Mouse (Mus musculus): ENCODE results near the gene Tmpo. TPM values are rescaled to one million over a fixed set of nuclear protein-coding genes. Genes with fewer than 3 reads are reported as not detected.

Tmpo gene
- polyA plus RNA-seq, 1 experiment from 2014 or later, result 261 TPM

DNA sequence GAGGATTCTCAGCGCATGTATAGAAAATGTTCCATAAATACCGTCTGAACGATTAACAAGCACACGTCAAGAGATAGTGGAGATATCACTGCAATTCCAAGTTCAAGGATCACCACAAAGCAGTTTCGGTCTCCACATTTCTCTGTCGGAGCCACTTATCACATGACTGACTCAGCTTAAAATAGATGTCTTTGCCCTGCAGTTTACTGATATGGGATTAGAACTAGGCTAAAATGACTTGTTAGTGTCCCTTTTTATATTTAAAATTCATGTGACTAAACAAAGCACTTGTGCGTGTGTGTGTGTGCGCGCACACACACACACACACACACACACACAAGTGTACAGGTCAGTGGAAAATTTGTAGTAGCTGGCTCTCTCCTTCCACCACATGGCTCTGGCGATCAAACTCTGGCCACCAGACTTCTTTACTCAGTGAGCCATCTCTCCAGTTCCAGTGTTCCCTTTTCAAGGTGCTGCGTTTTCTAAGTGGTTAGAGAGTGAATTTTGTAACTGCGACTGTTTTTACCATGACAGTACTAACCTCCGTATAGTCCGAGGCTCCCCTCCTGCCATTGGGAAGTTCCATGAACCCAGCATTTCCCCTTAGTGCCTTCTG is 41.9 kb downstream of the Tmpo start:
- H3K9me3 ChIP-seq, result no peaks in the 10 kb centered on the region
- no peak for DNase-seq (ENCODE audit: extremely low spot score, low spot score)
- H3K4me3 ChIP-seq, result no peak overlapping the region
- H3K4me1 ChIP-seq, result peaks cover 12% of the 10 kb centered on the region
- H3K27me3 ChIP-seq (ENCODE audit: poor library complexity, severe bottlenecking), result no peaks in the 10 kb centered on the region
- peaks cover 2% of the 10 kb centered on the region for H3K36me3 ChIP-seq (replicated peaks)
- no peak overlapping the region for H3K27ac ChIP-seq
- WGBS, result 93% methylated on average over 14 of the region's 14 CpGs

DNA sequence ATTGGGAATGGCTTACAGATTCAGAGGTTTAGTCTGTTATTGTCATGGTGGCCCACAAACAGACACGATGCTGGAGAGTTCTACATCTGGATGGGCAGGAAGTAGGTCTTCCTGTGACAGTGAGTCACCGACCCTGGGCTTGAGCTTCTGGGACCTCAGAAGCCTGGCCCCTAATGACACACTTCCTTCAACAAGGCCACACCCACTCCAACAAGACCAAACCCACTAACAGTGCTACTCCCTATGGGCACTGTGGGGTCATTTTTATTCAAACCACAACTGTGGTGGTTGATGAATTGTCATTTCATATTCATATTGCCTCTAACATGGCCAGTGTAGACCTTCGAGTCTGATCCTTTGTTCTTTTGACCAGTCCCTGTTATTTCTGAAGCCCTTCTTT is 42.8 kb downstream of the Tmpo start:
- Histone ChIP-seq H3K27ac (no peak overlapping the region), H3K4me3 (no peak overlapping the region), H3K36me3 (replicated peaks) (no peaks in the 10 kb centered on the region), H3K27me3 (ENCODE audit: poor library complexity, severe bottlenecking) (no peaks in the 10 kb centered on the region), H3K9me3 (no peaks in the 10 kb centered on the region), H3K4me1 (peaks cover 12% of the 10 kb centered on the region)
- no peak for DNase-seq (ENCODE audit: extremely low spot score, low spot score)
- 79% methylated on average over 3 of the region's 3 CpGs for WGBS

DNA sequence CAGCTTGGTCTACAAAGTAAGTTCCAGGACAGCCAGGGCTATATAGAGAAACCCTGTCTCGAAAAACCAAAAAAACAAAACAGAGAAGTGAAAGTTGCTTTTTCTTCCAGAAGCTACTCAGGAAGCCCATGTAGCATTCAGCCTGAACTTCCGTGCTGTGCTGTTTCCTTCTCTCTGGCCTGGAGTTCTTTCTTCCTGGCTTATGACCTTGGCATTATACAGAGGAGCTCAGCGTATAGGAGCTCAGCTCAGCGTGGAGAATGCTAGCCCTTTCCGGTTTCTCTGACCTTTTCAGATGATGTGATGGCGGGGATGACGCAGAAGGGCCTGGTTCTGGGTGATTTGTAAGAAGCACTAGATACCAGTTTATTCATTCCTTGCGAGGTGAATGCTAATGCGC is 43.7 kb downstream of the Tmpo start:
- H3K27me3 ChIP-seq (ENCODE audit: poor library complexity, severe bottlenecking), result no peaks in the 10 kb centered on the region
- no peaks in the 10 kb centered on the region for H3K9me3 ChIP-seq
- DNase-seq (ENCODE audit: extremely low spot score, low spot score), result no peak
- peaks cover 12% of the 10 kb centered on the region for H3K4me1 ChIP-seq
- H3K27ac ChIP-seq, result no peak overlapping the region
- WGBS, result 86% methylated on average over 9 of the region's 9 CpGs
- no peaks in the 10 kb centered on the region for H3K36me3 ChIP-seq (replicated peaks)
- H3K4me3 ChIP-seq, result no peak overlapping the region

DNA sequence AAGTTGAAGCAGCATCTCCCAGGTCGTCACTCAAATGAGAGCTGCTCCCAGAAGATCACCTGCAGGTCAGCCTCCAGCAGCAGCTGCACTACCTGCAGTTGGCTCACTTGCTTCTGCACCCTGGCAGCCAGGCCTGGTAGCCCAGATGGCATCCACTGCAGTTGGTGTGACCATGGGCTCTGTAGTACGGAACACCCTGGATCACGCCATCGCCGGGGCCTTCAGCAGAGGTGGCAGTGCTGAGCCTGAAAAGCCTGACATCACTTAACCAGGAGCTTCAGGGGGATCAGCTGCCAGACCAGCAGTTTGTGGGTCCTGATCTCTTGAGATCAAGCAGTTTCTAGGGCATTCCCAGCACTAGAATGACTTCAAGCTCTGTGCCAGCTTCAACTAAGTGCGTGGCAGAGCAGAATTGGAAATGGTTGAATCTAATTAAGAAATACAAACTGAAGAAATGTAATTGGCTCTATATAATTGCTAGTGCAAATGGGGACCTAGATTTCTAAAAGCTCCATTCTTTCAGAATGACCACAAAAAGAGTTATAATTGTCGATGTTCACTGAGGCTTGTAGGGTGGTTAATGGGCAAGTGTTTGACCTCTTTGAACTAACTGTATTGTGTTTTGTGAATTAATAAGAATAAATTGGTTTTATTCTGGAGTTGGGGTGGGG is 45.7 kb downstream of the Tmpo start:
- H3K4me1 ChIP-seq, result peaks cover 12% of the 10 kb centered on the region
- H3K9me3 ChIP-seq, result no peaks in the 10 kb centered on the region
- H3K36me3 ChIP-seq (replicated peaks), result no peaks in the 10 kb centered on the region
- no peak overlapping the region for H3K27ac ChIP-seq
- DNase-seq (ENCODE audit: extremely low spot score, low spot score), result no peak
- no peak overlapping the region for H3K4me3 ChIP-seq
- no peaks in the 10 kb centered on the region for H3K27me3 ChIP-seq (ENCODE audit: poor library complexity, severe bottlenecking)
- WGBS, result 84% methylated on average over 7 of the region's 7 CpGs

DNA sequence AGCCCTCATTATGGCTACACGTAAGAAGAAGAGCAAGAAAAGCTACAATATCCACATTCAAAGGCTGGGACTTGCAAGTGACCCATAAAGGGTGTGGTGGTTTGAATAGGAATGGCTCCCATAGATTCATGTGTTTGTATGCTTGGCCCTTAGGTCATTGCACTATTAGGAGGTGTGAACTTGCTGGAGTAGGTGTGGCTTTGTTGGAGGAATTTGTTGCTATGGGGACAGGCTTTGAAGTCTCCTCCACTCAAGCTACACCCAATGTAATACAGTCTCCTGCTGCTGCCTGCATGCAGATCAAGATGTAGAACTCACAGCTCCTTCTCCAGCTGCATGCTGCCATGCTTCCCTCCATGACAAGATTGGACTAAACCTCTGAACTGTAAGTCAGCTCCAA is 49.5 kb downstream of the Tmpo start:
- H3K9me3 ChIP-seq, result no peaks in the 10 kb centered on the region
- no peak for DNase-seq (ENCODE audit: extremely low spot score, low spot score)
- no peaks in the 10 kb centered on the region for H3K27me3 ChIP-seq (ENCODE audit: poor library complexity, severe bottlenecking)
- no peak overlapping the region for H3K4me3 ChIP-seq
- peaks cover 9% of the 10 kb centered on the region for H3K4me1 ChIP-seq
- H3K36me3 ChIP-seq (replicated peaks), result no peaks in the 10 kb centered on the region
- WGBS, result 86% methylated on average over 1 of the region's 1 CpGs
- no peak overlapping the region for H3K27ac ChIP-seq

DNA sequence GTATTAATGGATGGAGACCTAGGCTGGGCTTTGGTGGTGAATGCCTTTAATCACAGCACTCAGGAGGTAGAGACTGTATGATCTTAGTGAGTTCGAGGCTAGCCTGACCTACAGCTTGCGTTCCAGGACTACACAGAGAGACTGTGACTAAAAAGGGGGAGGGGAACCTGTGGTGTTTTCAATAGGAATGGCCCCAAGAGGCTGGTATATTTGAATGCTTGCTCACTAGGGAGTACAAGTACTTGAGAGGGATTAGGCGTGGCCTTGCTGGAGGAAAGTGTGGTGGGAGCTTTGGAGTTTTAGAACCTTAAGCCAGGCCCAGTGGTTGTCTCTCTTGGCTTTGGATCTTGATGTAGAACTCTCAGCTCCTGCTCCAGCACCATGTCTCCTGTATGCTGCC is 50.3 kb downstream of the Tmpo start:
- H3K36me3 ChIP-seq (replicated peaks), result no peaks in the 10 kb centered on the region

DNA sequence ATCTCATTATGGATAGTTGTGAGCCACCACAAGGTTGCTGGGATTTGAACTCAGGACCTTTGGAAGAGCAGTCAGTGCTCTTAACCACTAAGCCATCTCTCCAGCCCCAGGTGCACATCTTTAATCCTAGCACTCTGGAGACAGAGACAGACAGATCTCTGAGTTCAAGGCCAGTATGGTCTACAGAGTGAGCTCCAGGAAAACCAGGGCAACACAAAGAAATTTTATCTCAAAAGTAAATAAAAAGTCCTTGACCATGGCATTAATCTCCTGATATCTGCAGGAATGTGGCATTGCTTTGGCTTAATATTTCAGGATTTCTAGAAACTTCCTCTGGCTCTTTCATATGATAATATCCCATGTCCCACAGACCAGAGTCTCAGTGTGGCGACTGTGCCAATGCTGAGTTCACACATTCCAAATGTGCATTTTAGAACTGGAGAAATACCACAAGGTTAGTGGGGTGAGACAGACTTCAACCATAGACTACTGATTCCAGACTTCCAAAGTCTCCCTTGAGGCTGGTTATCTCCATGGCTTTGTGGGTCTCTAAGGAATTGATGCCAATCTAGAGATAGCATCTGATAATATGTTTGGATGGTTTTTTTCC is 52.5 kb downstream of the Tmpo start:
- Histone ChIP-seq H3K9me3 (no peaks in the 10 kb centered on the region), H3K4me3 (no peak overlapping the region), H3K27me3 (ENCODE audit: poor library complexity, severe bottlenecking) (no peaks in the 10 kb centered on the region), H3K36me3 (replicated peaks) (no peaks in the 10 kb centered on the region), H3K27ac (no peak overlapping the region), H3K4me1 (no peaks in the 10 kb centered on the region; the same call in 1 of the 2 replicates)
- no peak for DNase-seq (ENCODE audit: extremely low spot score, low spot score)
- WGBS, result 86% methylated on average over 1 of the region's 1 CpGs

More for the DNA sequence above, 50.3 kb downstream of the Tmpo start:
- Histone ChIP-seq H3K9me3 (no peaks in the 10 kb centered on the region), H3K27me3 (ENCODE audit: poor library complexity, severe bottlenecking) (no peaks in the 10 kb centered on the region), H3K4me1 (peaks cover 7% of the 10 kb centered on the region), H3K4me3 (no peak overlapping the region), H3K27ac (no peak overlapping the region)
- no peak for DNase-seq (ENCODE audit: extremely low spot score, low spot score)
- 89% methylated on average over 3 of the region's 3 CpGs for WGBS

DNA sequence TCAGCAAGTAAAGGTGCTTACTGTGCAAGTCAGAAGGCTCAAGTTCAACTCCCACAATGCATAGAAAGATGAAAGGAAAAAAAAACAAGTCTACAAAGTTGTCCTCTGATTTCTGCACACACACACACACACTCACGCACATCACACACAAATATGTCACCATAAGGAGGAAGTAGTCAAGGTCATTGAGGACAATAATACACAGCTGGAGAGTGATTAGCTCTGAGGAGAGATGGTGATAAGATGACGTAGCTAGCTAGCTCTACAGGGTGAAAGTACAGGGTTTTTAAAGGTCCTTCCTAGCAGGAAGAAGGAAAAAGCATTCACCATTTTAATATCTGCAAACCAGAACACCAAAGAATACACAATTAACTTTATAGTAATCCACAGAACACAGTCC is 53.7 kb downstream of the Tmpo start:
- H3K27ac ChIP-seq, result no peak overlapping the region
- H3K27me3 ChIP-seq (ENCODE audit: poor library complexity, severe bottlenecking), result no peaks in the 10 kb centered on the region
- no peaks in the 10 kb centered on the region for H3K9me3 ChIP-seq
- H3K36me3 ChIP-seq (replicated peaks), result peaks cover under 1% of the 10 kb centered on the region; the same call in 1 of the 2 replicates
- H3K4me1 ChIP-seq, result peaks cover 6% of the 10 kb centered on the region
- 86% methylated on average over 2 of the region's 2 CpGs for WGBS
- DNase-seq (ENCODE audit: extremely low spot score, low spot score), result no peak
- H3K4me3 ChIP-seq, result no peak overlapping the region

DNA sequence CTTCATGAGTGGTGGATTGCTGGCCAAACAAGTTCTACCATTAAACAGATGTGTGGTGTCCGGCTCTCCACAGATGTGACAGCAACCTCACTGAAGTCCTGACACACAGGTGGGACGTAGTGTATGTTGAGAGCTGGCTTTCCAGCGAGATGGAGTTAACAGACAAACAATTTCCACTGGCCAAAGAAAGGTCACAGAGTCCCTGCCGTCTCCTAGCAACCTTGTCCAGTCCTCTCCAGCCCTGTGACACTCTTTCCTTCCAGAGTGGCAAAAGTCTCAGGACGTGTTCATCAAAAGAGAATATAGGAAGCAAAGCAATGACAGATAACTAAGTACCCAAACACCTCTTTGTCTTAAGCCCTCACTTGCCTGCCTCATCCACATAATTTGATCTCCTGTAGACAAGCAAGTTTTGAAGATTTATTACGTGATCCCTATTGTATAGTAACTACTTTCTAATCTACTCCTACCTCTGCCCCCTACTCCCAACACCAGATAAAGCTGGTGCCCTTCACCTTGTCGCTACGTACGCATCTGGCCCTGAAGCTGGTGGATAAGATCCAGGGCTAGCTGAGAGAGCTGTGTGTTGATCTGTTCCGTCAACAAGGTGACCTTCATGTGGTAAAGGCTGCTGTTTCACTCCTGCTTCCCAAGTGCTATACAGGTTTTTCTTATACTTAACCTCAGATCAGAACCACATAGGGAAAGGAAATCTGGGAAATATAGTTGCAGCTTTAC is 54.3 kb downstream of the Tmpo start:
- 85% methylated on average over 10 of the region's 10 CpGs for WGBS
- no peaks in the 10 kb centered on the region for H3K27me3 ChIP-seq (ENCODE audit: poor library complexity, severe bottlenecking)
- DNase-seq (ENCODE audit: extremely low spot score, low spot score), result no peak
- no peak overlapping the region for H3K4me3 ChIP-seq
- H3K36me3 ChIP-seq (replicated peaks), result peaks cover 6% of the 10 kb centered on the region
- H3K4me1 ChIP-seq, result peaks cover 12% of the 10 kb centered on the region
- H3K27ac ChIP-seq, result no peak overlapping the region
- no peaks in the 10 kb centered on the region for H3K9me3 ChIP-seq

DNA sequence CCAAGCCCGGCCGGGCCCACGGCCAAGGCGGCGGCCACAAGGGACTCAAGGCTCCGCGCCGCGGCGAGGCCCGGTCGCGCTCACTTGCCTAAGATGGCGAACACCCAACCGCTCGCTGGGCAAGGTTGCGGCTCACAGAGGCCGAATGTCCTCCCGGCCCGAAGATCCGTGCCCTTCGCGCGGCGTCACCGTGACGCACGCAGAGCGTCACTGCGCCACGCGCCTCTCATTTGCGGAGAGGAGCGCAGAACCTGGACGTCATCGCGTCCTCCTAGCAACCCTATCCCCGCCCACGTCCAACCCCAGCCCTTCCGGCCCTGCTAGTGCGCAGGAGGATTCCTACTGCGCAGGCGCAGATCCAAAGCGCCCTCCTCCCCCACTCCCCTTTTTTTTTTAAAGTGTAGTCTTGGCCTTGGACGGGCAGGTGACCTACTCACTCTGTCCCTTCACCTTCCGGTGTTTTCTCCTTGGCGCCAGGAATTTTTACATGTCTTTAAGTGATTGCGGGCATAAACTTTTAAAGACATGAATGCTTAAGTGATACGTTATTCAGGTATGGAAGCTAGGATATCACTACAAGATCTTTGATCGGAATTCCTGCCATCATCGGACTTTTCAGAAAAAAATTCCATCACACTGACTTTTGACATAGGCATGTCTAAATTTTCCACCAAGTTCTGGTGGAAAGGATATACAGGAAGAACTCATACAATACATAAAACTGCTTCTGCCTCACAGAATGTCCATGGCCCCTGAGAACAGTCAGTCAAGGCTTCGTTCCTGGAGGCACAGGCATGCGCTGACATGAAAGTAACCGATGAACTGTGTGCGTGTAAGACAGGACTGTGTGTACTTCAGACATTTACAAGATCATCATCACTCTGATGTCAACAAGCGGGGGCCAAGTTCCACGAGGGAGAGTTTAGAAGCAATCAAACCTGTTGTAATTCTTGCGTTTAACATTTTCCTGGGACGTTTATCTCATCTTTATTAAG is 57.0 kb downstream of the Tmpo start, which contains the start of gene Slc25a3:
Gene Slc25a3 (minus strand): TSS at position 232 of the 995 bp plus-strand sequence.
- no peaks in the 10 kb centered on the region for H3K9me3 ChIP-seq
- WGBS, result 15% methylated on average over 59 of the region's 59 CpGs
- H3K4me3 ChIP-seq, result peak within 1 kb of the TSS; percentile 100
- no peaks in the 10 kb centered on the region for H3K27me3 ChIP-seq (ENCODE audit: poor library complexity, severe bottlenecking)
- H3K27ac ChIP-seq, result peak within 1 kb of the TSS; percentile 95
- H3K36me3 ChIP-seq (replicated peaks), result peaks cover 33% of the 10 kb centered on the region
- peaks cover 15% of the 10 kb centered on the region for H3K4me1 ChIP-seq
- DNase-seq (ENCODE audit: extremely low spot score, low spot score), result peak; percentile 97

DNA sequence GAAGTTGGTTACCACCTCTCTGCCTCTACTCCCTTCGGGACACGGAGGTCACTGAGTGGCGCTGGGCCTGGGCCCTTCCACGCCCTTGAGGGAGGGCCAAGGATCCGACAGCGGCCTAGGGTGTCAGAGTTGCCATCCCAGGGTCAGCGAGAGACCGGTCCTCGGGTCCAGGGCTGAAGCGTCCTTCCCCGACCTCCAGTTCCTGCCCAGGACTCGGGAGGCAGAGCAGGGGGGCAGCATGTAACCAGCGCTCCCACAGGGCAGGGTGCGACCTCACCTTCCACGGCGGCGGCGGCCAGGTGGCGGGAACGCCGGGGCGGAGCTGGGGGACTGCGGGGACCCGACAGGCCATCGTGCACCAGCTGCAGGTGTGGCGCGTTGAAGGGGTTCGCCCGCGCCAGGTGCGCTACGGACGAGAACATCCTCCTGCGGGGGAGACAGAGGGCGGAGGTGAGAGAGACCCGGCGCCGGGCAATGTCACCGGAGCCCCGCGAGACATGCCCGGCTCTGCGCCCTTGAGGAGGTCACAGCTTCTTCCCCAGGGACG is 57.8 kb downstream of the Tmpo start:
- H3K4me3 ChIP-seq, result peak overlapping the region; percentile 100
- peak overlapping the region; percentile 95 for H3K27ac ChIP-seq
- peaks cover 41% of the 10 kb centered on the region for H3K36me3 ChIP-seq (replicated peaks)
- DNase-seq (ENCODE audit: extremely low spot score, low spot score), result no peak
- no peaks in the 10 kb centered on the region for H3K27me3 ChIP-seq (ENCODE audit: poor library complexity, severe bottlenecking)
- H3K9me3 ChIP-seq, result no peaks in the 10 kb centered on the region
- 0% methylated on average over 44 of the region's 44 CpGs for WGBS
- peaks cover 15% of the 10 kb centered on the region for H3K4me1 ChIP-seq

DNA sequence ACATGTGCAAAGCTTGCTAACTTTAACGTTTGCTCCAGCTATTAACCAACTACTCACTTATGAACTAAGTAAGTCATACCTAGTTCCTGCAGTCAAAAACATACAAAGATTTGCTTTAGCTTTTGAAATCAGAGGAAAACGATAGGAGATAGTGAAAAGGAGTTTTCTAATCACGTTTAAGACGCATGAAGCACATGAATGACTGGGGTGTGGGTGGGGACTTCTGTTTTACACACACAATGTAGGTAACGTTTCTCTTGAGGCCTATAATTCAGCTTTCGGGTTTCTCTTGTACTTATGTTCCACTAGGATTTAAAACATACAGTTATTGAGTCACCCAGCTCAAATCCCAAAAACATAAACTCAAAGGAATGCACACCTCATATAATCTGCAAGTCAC is 58.5 kb downstream of the Tmpo start:
- DNase-seq (ENCODE audit: extremely low spot score, low spot score), result no peak
- Histone ChIP-seq H3K27ac (peak overlapping the region; percentile 95), H3K4me3 (peak overlapping the region; percentile 100), H3K27me3 (ENCODE audit: poor library complexity, severe bottlenecking) (no peaks in the 10 kb centered on the region), H3K36me3 (replicated peaks) (peaks cover 48% of the 10 kb centered on the region), H3K4me1 (peaks cover 15% of the 10 kb centered on the region), H3K9me3 (no peaks in the 10 kb centered on the region)
- 50% methylated on average over 6 of the region's 6 CpGs for WGBS
